Mouse (Mus musculus) granulocyte monocyte progenitor cell, adult 5-6 weeks (primary cell): ENCODE data around the gene Spop. TPM values are rescaled to one million over a fixed set of nuclear protein-coding genes. Genes with fewer than 3 reads are reported as not detected.

ENCODE experiments used
- ATAC-seq: replicated peaks from 2 replicates; pipeline ENCODE4 v1.8.0; 2016; ENCODE audit warnings: mild to moderate bottlenecking, moderate TSS enrichment, inconsistent platforms; ENCODE audit not compliant: poor library complexity, severe bottlenecking
- total RNA-seq, 2 experiments: library from RNA; stranded (forward) in 1 of 2; stranded (reverse) in 1 of 2; fragments of 200-712, 200-1000 nt in 1 of 2; fragments of >200 nt in 1 of 2; fragmentation: Nextera tagmentation in 1 of 2; gene quantifications; 2 replicates each; pipeline ENCODE4 v1.2.3; 2014 to 2017

The Spop gene
- total RNA-seq, 2 experiments from 2014 or later, result 65.8 to 80.9 TPM

GRCm38 (mm10) chr11:95514298-95514861 is 100.5 kb downstream of the Spop start, which contains the start of gene Nxph3:
Nxph3 (minus strand) TSS chr11:95514570.
- ATAC-seq, result peak; percentile 69

DNA sequence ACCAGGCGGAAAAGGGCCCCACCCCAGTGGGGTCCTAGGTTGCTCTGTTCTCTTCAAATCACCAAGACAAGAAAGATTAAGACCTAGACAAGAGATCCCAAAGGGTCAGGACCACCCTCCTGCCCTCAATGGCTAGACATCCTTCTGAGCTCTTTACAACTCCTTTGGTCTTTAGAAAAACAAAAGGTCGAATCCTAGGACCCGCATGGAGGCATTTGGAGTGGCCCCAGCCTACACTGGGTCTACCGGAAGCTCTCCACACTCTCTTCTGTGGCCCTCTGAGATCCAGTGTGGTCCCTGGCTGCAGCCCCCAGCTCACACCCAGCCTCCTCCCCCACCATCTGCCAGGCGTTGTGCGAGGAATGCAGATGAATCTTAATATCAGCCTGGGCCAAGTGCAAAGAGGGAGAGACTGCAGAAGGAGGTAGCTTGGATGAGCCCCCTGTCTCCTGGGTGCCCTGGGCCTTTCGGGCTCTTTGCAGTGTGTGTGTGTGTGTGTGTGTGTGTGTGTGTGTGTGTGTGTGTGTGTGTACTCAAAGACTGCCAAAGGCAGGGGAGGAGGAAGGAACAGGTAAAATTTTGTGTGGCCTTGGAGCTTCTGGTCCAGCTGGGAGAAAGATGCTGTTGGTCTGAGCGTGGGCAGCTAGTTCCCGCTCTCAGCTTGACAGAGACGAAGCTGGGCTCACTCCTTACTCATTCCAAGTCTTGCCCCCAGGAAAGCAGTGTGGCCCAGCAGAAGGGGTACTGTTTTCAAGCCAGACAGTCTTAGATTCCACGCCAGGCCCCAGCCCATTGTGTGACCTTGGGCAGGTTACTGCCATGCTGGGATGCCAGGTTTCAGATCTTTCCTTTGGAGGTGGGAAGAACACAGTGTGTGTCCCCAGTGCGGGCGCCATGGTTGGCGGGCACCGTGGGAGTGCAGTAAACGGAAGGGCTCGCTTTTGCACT is 101.8 kb downstream of the Spop start:
- no peak for ATAC-seq

- ATAC-seq, result no peak
Measured at GRCm38 (mm10) chr11:95516491-95516911, 102.6 kb downstream of the Spop start.

DNA sequence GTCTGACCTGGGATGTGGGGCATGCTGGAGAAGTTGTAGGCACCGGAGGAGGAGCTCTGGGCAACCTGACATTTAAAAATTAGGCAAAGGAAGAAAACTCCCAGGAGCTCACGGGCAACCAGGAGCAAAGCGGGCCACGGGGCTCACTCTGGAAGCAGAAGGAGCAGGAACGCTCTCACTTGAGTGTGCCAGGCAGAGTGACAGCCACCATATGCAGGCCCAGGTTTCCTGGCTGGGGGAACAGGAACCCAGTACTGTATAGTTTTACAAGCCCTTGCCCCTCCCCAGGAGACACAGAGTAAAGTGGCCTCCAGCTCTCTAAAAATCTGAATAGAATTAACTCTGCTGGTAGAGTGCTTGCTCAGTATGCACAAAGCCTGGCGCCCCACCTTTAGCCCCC is 103.3 kb downstream of the Spop start:
- no peak for ATAC-seq

GRCm38 (mm10) chr11:95519299-95519698 is 105.4 kb downstream of the Spop start:
- ATAC-seq, result no peak

- ATAC-seq, result no peak
Measured at GRCm38 (mm10) chr11:95519996-95520395, 106.1 kb downstream of the Spop start.

DNA sequence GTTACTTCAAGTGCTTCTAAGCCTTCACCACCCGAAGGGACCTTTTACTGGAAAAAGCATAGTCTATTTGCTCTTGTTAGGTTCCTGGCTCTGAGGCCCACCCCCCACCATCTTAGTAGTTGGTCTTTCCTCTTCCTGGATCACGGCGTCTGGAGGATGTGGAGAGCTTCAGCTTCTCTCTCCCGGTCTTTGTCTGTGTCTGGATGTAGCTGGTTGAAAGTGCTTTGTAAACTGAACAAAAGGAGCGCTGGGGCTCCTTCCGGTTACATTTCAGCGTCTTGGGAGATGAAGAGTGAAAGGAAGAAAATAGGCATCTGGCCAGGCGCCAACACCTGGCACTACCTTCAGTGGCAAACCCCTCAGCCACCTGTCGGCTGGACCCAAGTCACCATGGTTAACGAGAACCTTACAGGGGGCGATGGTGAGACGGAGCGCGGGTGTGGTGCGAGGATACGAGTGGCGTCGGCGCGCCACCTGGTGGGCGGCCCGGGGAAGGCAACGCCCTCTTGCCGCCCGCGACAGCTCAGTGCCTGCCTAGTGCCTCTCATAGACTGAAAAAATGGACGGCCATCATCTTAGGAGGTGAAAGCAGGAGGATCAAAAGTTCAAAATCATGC is 106.7 kb downstream of the Spop start:
- peak; percentile 91 for ATAC-seq

DNA sequence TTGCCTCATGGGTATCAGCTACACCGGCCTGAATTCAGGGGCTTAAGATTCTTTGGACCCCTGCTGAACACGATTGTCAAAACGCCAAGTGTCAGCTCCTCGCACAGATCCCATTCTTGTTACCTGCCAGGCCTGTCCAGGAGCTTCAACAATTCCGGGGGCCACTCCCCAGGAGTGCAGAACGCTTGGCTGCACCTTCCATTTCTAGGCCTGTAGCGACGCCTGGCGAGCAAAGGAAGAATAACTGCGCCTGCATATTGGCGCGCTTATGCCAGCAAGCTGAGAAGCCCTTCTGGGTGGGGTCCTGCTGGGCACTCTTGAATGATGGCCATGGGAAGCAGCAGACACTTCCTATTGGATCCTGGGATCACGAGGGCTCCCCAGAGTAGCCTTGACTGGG is 107.7 kb downstream of the Spop start:
- peak; percentile 72 for ATAC-seq

DNA sequence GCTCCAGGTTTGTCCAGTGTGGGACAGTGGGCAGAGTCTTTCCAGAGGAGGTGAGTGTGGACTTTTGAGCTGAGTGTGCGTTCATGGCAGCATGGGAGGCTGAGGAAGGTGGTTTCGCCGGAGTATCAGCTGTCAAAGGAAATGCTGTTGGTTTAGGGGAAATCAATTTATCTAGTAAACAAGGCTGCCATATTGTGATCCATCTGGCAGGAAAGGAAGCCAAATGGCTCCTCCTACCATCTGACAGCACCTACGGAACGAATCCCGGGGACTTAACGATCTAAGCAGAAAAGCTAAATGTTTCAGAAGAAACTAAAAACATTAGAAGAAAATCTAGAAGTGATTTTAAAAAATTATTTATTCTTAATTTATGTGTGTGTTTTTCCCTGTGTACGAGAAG is 113.4 kb downstream of the Spop start:
- no peak for ATAC-seq

DNA sequence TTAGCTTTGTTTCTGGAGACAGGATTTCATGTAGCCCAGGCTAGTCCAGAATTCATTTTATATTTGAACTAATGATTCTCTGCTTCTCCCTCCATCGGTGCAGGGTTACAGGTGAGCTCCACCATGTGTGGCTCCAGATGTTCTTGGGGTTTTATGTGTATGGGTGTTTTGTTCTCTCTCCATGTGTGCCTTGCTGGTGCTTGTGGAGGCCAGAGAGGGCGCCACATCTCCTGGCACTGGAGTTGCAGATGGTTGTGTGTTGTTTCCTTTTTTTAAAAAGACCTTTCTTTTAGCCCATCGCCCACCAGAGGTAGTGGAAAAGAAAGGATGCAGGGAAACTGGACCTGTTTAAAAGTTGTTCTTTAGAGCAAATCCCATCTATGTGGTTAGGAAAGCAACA is 114.4 kb downstream of the Spop start:
- ATAC-seq, result no peak

DNA sequence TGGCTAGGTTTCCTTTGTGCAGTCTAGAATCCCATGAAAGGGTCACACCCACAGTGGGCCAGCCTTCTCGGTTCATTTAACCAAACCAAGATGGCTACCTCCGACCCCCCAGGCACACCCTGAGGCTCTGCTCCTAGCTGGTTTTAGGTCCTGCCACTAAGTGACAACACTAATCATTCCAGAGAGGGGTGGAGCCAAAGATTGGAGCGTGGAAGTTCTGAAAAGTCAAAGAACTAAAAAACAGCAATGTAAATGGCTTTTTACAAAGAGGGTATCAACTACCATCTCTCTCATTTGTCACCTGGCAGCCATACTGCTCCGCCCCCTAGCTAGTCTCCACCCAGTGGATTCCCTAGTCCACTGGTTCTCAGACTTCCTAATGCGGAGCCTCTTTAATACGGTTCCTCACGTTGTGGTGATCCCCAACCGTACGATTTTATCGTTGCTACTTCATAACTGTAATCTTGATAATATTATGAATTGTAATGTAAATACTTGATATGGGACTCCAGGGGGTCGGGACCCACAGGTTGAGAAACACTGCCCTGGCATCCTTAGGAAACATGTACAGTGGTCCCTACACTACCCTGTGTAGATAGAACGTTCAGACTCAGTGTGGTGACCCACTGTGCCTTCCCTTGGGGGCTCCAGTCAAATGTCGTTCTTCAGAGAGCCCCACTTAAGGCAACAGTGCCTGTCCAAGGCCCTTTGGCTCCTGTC is 118.6 kb downstream of the Spop start:
- ATAC-seq, result no peak

DNA sequence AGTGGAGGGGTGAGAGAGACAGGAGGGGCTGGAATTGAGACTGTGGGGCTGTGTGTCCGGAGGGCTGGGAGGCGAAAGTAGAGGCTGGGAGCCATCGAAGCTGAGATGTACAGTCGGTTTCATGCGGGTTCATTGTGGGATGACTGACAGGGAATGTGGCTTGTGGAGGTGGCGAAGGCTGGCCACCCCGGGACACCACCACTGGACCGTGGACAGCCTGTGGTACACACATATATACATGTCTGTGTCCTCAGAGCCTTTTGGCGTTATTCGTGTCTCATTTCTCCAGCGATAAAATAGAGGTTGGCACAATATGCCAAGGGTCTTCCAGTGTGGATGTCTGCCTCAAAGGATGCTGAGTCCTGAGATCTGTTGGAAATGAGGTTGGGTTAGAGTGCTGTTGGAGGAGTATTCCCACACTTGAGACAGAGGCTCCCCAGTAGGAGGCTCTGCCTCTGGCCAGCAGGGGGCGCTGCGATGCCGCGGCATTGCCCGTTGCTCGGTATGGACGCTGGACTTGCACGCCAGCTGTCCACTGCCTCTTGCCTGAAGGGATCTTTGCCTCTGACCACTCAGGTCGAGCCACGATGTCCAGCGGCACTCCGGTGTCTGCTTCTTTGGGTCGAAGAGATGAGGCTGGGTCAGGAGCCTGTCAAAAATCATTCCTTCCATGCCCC is 119.7 kb downstream of the Spop start:
- ATAC-seq, result peak; percentile 72

GRCm38 (mm10) chr11:95538378-95539104 is 124.7 kb downstream of the Spop start:
- ATAC-seq, result no peak

GRCm38 (mm10) chr11:95540637-95541385 is 126.9 kb downstream of the Spop start:
- ATAC-seq, result no peak

Other genes starting within 250 kb of the Spop start
- not detected in 2 replicates for gene Tac4, start 152.6 kb upstream of the Spop start, total RNA-seq (2014; fragmentation: Nextera tagmentation)
- not detected in 2 replicates for gene Tac4, start 152.6 kb upstream of the Spop start, total RNA-seq (2017)
- 75.0 and 78.0 TPM in 2 replicates for gene Kat7, start 103.8 kb upstream of the Spop start, total RNA-seq (2014; fragmentation: Nextera tagmentation)
- gene Kat7, start 103.8 kb upstream of the Spop start, total RNA-seq (2017), result 71.7 and 77.2 TPM in 2 replicates
- gene Fam117a, start 77.1 kb upstream of the Spop start, total RNA-seq (2014; fragmentation: Nextera tagmentation), result 127 and 147 TPM in 2 replicates
- gene Fam117a, start 77.1 kb upstream of the Spop start, total RNA-seq (2017), result 90.2 and 90.8 TPM in 2 replicates
- 66.6 and 71.2 TPM in 2 replicates for gene Slc35b1, start 29.4 kb upstream of the Spop start, total RNA-seq (2014; fragmentation: Nextera tagmentation)
- gene Slc35b1, start 29.4 kb upstream of the Spop start, total RNA-seq (2017), result 82.3 and 85.1 TPM in 2 replicates
- gene Nxph3, start 100.5 kb downstream of the Spop start, total RNA-seq (2014; fragmentation: Nextera tagmentation), result not detected in 2 replicates
- gene Nxph3, start 100.5 kb downstream of the Spop start, total RNA-seq (2017), result not detected in 2 replicates
- gene Ngfr, start 173.7 kb downstream of the Spop start, total RNA-seq (2014; fragmentation: Nextera tagmentation), result not detected in 2 replicates
- not detected in 2 replicates for gene Ngfr, start 173.7 kb downstream of the Spop start, total RNA-seq (2017)